Mouse (Mus musculus): ENCODE data around the gene Lmo3. TPM values are rescaled to one million over a fixed set of nuclear protein-coding genes. Genes with fewer than 3 reads are reported as not detected.

Gene Lmo3
- polyA plus RNA-seq, 1 experiment from 2014 or later = 3.5 TPM

DNA sequence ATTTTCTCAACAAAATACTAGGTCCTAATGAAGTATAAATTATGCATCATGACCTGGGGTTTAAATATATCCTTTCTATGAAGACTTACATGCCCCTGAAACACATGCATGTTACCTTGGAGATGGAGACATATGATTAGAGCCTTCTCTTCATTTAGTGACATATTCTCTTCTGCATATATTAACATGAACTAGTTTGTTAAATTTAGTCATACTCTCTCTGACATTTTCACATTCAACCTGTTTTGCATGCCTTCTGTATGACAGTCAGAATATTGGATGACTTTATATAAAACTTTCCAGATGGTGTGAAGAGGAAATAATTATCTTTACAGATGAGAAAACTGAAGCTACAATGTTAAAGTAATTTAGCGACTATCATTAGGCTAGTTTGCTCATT is 77.8 kb downstream of the Lmo3 start:
- no peak overlapping the region for H3K4me3 ChIP-seq
- no peak for ATAC-seq (ENCODE audit: low FRiP score, low read depth)
- H3K4me1 ChIP-seq = no peaks in the 10 kb centered on the region
- no peak overlapping the region for H3K9ac ChIP-seq
- WGBS = 78% methylated on average over 1 of the region's 1 CpGs
- H3K27me3 ChIP-seq = no peaks in the 10 kb centered on the region
- no peak overlapping the region for H3K27ac ChIP-seq
- H3K9me3 ChIP-seq = no peaks in the 10 kb centered on the region
- no peaks in the 10 kb centered on the region for H3K36me3 ChIP-seq
- no peak overlapping the region for H3K4me2 ChIP-seq (replicated peaks)

DNA sequence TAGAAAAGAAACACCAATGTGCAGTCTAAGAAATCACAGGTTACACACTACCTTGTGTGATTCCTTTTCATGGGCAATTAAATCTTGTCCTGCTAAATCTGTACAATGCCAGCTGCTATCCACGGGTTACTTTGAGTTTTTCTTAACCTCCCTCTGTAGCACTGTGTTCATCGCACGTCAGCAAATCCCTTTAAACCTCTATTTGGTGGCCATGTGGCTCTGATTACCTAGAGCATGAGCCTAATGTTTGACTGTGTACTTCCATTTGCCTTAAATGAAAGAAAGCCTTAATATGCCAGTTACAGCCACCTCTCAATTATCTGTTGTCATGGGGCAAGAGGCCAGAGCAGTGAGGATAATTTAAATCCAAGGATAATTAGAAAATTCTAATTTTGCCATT is 98.9 kb downstream of the Lmo3 start:
- Histone ChIP-seq H3K4me1 (no peaks in the 10 kb centered on the region), H3K36me3 (no peaks in the 10 kb centered on the region), H3K9ac (no peak overlapping the region), H3K27me3 (no peaks in the 10 kb centered on the region), H3K4me3 (no peak overlapping the region), H3K4me2 (replicated peaks) (no peak overlapping the region), H3K27ac (no peak overlapping the region), H3K9me3 (no peaks in the 10 kb centered on the region)
- WGBS = 9% methylated on average over 3 of the region's 3 CpGs
- no peak for ATAC-seq (ENCODE audit: low FRiP score, low read depth)

DNA sequence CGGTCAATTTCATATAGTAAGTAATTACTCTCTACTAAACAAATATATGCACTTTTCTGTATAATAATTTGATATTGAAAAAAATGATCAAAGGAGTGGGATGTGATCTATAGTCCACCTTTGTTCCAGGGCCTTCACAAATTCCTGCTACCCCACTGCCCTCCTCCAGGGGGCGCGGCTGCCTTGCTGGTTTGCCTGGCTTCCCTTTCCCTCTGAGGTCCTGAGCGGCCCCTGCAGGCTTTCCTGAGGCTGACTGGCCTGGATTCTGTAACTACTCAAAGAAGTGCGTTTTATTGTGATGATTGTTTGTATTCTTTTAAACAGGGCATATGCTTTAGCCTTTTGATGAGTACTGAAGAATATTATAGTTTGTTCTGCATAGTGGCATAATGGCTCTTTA is 104.2 kb downstream of the Lmo3 start:
- no peak for ATAC-seq (ENCODE audit: low FRiP score, low read depth)
- H3K9me3 ChIP-seq = no peaks in the 10 kb centered on the region
- no peak overlapping the region for H3K4me2 ChIP-seq (replicated peaks)
- H3K27me3 ChIP-seq = no peaks in the 10 kb centered on the region
- H3K4me3 ChIP-seq = no peak overlapping the region
- H3K27ac ChIP-seq = no peak overlapping the region
- 14% methylated on average over 5 of the region's 5 CpGs for WGBS
- H3K9ac ChIP-seq = no peak overlapping the region
- H3K36me3 ChIP-seq = no peaks in the 10 kb centered on the region
- H3K4me1 ChIP-seq = no peaks in the 10 kb centered on the region

DNA sequence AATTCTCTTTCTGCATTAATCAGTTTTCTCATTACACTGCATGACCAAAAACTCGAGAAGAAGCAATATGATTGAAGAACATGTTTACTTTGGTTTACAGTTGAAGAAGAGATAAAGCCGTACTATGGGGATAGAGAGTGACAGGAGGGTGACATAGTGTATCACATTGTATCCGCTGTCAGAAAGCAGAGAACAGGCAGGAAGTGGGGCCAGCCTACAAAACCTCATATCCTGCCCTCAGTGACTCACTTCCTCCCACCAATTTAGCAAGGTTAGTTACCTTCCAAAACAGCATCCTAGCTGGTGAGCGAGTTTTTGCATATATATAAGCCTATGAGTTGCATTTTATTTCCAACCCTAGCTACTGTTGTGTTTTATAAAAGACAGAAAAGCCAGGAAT is 112.6 kb downstream of the Lmo3 start:
- 83% methylated on average over 4 of the region's 4 CpGs for WGBS
- no peak overlapping the region for H3K4me2 ChIP-seq (replicated peaks)
- ATAC-seq (ENCODE audit: low FRiP score, low read depth) = no peak
- H3K27ac ChIP-seq = no peak overlapping the region
- no peaks in the 10 kb centered on the region for H3K9me3 ChIP-seq
- H3K9ac ChIP-seq = no peak overlapping the region
- no peaks in the 10 kb centered on the region for H3K36me3 ChIP-seq
- no peaks in the 10 kb centered on the region for H3K27me3 ChIP-seq
- no peaks in the 10 kb centered on the region for H3K4me1 ChIP-seq
- H3K4me3 ChIP-seq = no peak overlapping the region

DNA sequence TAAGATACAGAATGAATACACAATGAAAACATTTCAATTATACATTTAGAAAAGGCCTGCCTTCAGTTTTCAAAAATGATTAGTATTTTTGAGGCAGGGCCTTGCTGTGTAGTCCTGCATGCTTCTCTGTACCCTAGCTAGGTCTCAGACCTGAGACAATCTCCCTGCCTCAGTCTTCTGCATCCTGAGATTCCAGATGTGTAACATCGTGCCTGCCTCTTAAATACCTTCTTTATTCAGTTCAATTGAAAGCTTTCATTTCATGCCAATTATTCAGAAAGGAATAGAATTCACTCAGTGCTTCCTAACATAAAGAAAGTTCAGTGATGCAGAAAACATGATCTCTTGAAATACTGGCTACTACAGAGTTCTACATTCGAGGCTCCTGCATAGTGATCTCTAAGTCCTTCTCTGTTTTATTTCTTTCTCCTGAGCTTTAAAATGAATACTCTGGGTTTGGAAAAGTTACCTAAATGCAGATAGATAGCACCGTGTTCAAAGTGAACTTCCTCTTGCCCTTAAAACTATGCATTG is 137.2 kb downstream of the Lmo3 start:
- no peaks in the 10 kb centered on the region for H3K4me1 ChIP-seq
- H3K4me3 ChIP-seq = no peak overlapping the region
- no peaks in the 10 kb centered on the region for H3K27me3 ChIP-seq
- no peaks in the 10 kb centered on the region for H3K9me3 ChIP-seq
- no peak overlapping the region for H3K9ac ChIP-seq
- H3K36me3 ChIP-seq = no peaks in the 10 kb centered on the region
- ATAC-seq (ENCODE audit: low FRiP score, low read depth) = no peak
- 79% methylated on average over 3 of the region's 3 CpGs for WGBS
- H3K27ac ChIP-seq = no peak overlapping the region
- no peak overlapping the region for H3K4me2 ChIP-seq (replicated peaks)

DNA sequence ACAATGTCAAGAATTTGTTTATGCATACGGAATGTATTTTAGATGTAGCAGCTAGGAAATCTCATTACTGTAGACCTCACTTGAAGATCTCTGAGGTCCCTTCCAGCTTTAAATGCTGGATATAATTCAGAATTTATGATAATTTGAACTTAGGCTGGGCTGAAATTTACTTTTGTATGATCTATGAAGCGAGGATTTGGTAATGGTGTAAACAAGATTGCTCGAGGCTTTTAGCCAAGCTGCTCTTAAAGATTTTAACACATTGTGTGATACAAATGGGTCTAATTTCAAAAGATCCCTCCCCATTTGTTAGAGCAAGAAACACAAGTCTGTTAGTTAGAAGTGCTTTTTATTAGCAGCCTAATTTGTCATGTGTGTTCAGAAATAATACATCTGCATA is 144.4 kb downstream of the Lmo3 start:
- no peak overlapping the region for H3K9ac ChIP-seq
- 59% methylated on average over 3 of the region's 3 CpGs for WGBS
- no peaks in the 10 kb centered on the region for H3K36me3 ChIP-seq
- no peak overlapping the region for H3K4me3 ChIP-seq
- ATAC-seq (ENCODE audit: low FRiP score, low read depth) = no peak
- H3K9me3 ChIP-seq = no peaks in the 10 kb centered on the region
- H3K4me1 ChIP-seq = no peaks in the 10 kb centered on the region
- H3K4me2 ChIP-seq (replicated peaks) = no peak overlapping the region
- no peak overlapping the region for H3K27ac ChIP-seq
- no peaks in the 10 kb centered on the region for H3K27me3 ChIP-seq

DNA sequence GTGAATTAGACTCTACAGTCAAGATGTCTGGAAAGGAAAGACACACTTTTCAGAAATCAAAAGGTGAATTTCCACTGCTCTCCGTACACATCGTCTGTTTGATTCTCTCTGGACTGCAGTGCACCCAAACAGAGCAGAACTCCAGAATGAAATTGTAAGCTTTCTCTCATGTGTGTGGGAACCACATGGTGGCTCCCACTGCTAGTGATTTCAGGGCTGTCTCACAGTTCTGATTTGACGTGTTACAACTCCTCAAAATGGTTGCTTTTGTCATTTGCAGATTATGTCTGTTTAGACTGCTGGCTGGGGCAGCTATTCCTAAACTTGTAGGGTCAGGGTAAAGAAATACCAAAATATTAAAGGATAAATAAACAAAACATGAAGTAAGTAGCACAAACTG is 145.0 kb downstream of the Lmo3 start:
- H3K9ac ChIP-seq = no peak overlapping the region
- 71% methylated on average over 3 of the region's 3 CpGs for WGBS
- ATAC-seq (ENCODE audit: low FRiP score, low read depth) = no peak

DNA sequence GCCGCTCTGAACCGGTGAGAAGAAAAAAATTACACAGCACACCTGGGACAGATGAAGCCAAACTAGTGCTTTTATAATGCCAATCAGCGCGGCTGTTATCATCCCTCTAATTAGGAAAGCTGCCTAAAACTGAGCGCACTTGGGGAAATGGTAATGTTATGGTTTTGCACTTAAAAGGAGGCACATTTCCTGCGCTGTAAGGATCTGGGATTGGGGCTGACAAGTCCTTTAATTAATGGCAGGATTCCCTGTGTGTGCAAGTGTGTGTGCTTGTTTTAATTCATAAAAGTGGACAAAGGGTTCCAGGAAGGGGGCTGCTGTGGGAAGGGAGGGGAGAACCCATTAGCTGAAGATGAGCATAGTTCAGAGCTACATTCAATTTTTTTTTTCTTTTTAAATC is 154.4 kb downstream of the Lmo3 start:
- 5% methylated on average over 6 of the region's 6 CpGs for WGBS
- Histone ChIP-seq H3K4me3 (no peak overlapping the region), H3K4me2 (replicated peaks) (no peak overlapping the region), H3K4me1 (0 out of 2 replicates have a peak, but pooled peaks cover 11% of the 10 kb centered on the region), H3K36me3 (no peaks in the 10 kb centered on the region), H3K9me3 (no peaks in the 10 kb centered on the region), H3K9ac (no peak overlapping the region), H3K27me3 (peaks cover 45% of the 10 kb centered on the region), H3K27ac (no peak overlapping the region)
- no peak for ATAC-seq (ENCODE audit: low FRiP score, low read depth)

More for the DNA sequence above, 145.0 kb downstream of the Lmo3 start:
- H3K4me1 ChIP-seq = no peaks in the 10 kb centered on the region
- no peaks in the 10 kb centered on the region for H3K27me3 ChIP-seq
- no peak overlapping the region for H3K27ac ChIP-seq
- H3K9me3 ChIP-seq = no peaks in the 10 kb centered on the region
- H3K36me3 ChIP-seq = no peaks in the 10 kb centered on the region
- no peak overlapping the region for H3K4me3 ChIP-seq
- no peak overlapping the region for H3K4me2 ChIP-seq (replicated peaks)

DNA sequence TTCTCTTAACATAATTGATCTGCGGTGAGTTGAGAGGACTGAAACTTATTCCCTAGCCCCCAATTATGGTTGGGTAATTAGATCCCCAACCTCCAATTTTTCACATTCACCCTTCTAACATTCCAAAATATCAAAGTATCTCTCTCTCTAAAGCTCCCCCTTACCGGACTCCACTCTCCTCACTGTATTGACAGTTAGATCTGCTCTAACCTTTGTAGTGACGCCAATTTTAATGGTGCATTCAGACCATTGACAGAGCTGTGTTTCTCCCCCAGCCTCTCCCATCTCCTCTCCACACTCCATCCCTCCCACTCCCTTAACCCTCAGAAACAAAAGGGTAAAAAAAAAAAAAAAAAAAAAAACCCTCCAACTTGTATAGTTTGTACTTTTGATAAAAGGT is 154.9 kb downstream of the Lmo3 start:
- peaks cover 16% of the 10 kb centered on the region for H3K4me1 ChIP-seq
- H3K36me3 ChIP-seq = no peaks in the 10 kb centered on the region
- H3K9me3 ChIP-seq = no peaks in the 10 kb centered on the region
- no peak overlapping the region for H3K27ac ChIP-seq
- H3K4me2 ChIP-seq (replicated peaks) = 0 out of 2 replicates have a peak overlapping the region, but pooled peaks have one; percentile 7
- H3K9ac ChIP-seq = no peak overlapping the region
- no peak overlapping the region for H3K4me3 ChIP-seq
- ATAC-seq (ENCODE audit: low FRiP score, low read depth) = 0 out of 2 replicates have a peak, but pooled peaks have one; percentile 18
- H3K27me3 ChIP-seq = peaks cover 50% of the 10 kb centered on the region
- WGBS = 20% methylated on average over 3 of the region's 3 CpGs

DNA sequence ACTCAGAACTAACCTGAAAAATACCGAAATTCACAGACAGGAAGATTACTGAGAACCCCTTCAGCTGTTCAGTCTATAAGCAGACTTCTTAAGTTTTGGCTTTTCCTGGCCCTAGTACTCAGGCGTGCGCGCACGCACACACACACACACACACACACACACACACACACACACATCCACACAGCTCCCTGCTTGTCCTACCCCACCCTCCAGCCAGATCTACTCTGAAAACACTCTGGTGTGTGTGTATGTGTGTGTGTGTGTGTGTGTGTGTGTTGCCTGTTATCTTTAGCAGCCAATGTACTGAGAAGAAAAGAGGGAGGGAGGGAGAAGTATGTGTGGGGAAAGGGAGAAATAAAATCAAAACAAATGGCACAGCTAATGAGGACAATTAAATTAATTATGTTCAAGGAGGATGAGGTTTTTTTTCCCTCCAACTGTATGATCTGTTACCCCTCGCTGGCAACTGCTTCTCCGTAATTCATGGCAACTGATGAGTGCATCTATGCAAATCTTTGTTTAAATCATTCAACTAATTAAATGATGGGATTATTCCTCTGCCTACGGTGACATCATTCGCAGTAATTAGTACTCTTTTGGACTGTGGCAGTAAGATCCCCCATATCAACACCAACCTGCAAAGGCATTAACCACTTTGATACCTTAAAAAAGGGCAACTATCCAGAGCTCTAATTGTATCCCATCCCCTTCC is 157.1 kb downstream of the Lmo3 start:
- no peak overlapping the region for H3K4me3 ChIP-seq
- no peak overlapping the region for H3K4me2 ChIP-seq (replicated peaks)
- no peak for ATAC-seq (ENCODE audit: low FRiP score, low read depth)
- no peaks in the 10 kb centered on the region for H3K36me3 ChIP-seq
- H3K9me3 ChIP-seq = no peaks in the 10 kb centered on the region
- no peak overlapping the region for H3K9ac ChIP-seq
- peaks cover 64% of the 10 kb centered on the region for H3K27me3 ChIP-seq
- 67% methylated on average over 9 of the region's 9 CpGs for WGBS
- no peak overlapping the region for H3K27ac ChIP-seq
- H3K4me1 ChIP-seq = peaks cover 32% of the 10 kb centered on the region

DNA sequence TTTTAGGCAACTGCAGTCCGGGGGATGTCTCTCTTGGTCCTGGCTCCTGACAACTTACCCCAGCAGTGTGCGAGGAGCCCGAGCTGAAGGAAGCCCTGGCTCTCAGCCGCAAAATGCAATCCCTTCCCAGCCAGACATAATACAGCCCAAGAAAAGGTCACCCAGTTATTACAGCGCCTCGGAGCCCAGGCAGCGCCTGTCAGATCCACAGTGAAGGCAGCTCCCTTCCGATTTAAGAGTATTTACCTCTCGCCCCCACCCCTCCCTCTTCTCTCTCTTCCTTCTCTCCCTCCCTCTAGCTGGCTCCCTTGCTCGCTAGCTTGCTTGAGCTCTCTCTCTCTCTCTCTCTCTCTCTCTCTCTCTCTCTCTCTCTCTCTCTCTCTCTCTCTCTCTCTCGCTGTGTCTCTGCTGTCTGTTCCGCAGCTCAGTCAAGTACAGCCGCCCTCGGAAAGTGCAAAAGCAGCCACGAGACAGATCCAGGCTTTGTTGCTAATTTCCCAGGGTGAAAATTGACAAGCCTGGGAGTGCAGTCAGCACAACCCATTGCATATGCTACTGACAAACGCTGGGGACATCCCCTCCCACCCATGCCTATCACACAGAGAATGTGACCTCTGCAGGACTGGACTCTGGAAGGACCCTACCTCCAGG is 159.0 kb downstream of the Lmo3 start:
- no peak for ATAC-seq (ENCODE audit: low FRiP score, low read depth)
- peak overlapping the region; percentile 25; the same call in 1 of the 2 replicates for H3K9ac ChIP-seq
- WGBS = under 1% methylated on average over 16 of the region's 16 CpGs

DNA sequence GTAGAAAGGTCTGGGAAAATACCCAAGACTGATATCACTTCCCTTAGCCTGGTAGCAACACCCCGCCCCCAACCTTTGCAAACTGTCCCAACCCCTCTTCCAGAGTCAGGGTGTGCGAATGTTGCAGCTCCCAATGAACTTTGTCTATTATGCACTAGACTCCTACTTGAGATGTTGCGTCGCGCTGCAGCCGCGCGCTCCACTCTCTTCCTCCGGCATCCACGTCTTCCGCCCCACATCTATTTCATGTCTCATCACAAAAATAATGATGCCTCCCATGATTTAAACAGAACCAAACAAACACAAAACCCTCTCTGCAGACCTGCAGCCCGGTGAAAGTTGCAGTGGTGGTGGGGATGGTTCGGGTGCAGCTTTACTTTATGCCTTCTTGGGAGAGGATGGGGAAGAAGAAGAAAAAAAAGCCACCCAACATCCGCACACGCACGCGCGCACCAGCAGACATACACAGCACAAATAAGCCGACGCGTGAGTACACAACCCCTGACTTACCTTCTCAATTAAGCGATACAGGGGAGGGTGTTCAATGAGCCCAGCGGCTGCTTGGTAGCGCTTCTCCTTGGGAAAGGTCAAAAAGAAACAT is 159.7 kb downstream of the Lmo3 start:
- WGBS = under 1% methylated on average over 24 of the region's 24 CpGs
- H3K9me3 ChIP-seq = no peaks in the 10 kb centered on the region
- no peak overlapping the region for H3K27ac ChIP-seq
- no peak for ATAC-seq (ENCODE audit: low FRiP score, low read depth)
- 0 out of 2 replicates have a peak overlapping the region, but pooled peaks have one; percentile 26 for H3K9ac ChIP-seq
- H3K36me3 ChIP-seq = no peaks in the 10 kb centered on the region
- peak overlapping the region; percentile 72 for H3K4me2 ChIP-seq (replicated peaks)
- peak overlapping the region; percentile 41 for H3K4me3 ChIP-seq
- H3K4me1 ChIP-seq = peaks cover 32% of the 10 kb centered on the region
- peaks cover 61% of the 10 kb centered on the region for H3K27me3 ChIP-seq

More for the DNA sequence above, 159.0 kb downstream of the Lmo3 start:
- H3K4me2 ChIP-seq (replicated peaks) = peak overlapping the region; percentile 72
- H3K27ac ChIP-seq = no peak overlapping the region
- H3K27me3 ChIP-seq = peaks cover 66% of the 10 kb centered on the region
- no peaks in the 10 kb centered on the region for H3K36me3 ChIP-seq
- peak overlapping the region; percentile 41 for H3K4me3 ChIP-seq
- peaks cover 32% of the 10 kb centered on the region for H3K4me1 ChIP-seq
- no peaks in the 10 kb centered on the region for H3K9me3 ChIP-seq

All from limb, embryonic 13.5 days (tissue).